Mouse (Mus musculus) forebrain, embryonic 14.5 days (tissue): Measurements from ENCODE around the gene Cep131. TPM values are rescaled to one million over a fixed set of nuclear protein-coding genes. Genes with fewer than 3 reads are reported as not detected.

ENCODE experiments used
- ATAC-seq: fragments of 200-750 bp; cut with Nextera tagmentation; 2 replicates; pipeline ENCODE4 v1.8.0; 2017; ENCODE audit warnings: mild to moderate bottlenecking, moderate library complexity
- DNase-seq: peaks from one replicate; pipeline ENCODE4 v3.0.0-alpha.2; 2015; ENCODE audit warnings: low spot score
- H3K27ac ChIP-seq: fragments of 300-500 bp; sonication (generic); 2 replicates; pipeline ENCODE4 v1.5.1; 2014; ENCODE audit warnings: low read depth, mild to moderate bottlenecking, control low read depth, low read length, moderate library complexity
- H3K27me3 ChIP-seq: fragments of 300-500 bp; sonication (generic); replicated peaks from 2 replicates; pipeline ENCODE4 v1.6.1; 2014; ENCODE audit warnings: low read length, control low read depth, mixed read lengths; ENCODE audit not compliant: control insufficient read depth, insufficient read depth
- H3K36me3 ChIP-seq: fragments of 300-500 bp; sonication (generic); 2 replicates; pipeline ENCODE4 v1.6.1; 2014; ENCODE audit warnings: low read length, control low read depth; ENCODE audit not compliant: control insufficient read depth, insufficient read depth
- H3K4me1 ChIP-seq: fragments of 300-500 bp; sonication (generic); 2 replicates; pipeline ENCODE4 v1.6.1; 2014; ENCODE audit warnings: antibody characterized with exemption, low read length, control low read depth; ENCODE audit not compliant: control insufficient read depth, insufficient read depth
- H3K4me2 ChIP-seq: fragments of 300-500 bp; sonication (generic); 2 replicates; pipeline ENCODE4 v1.6.1; 2014; ENCODE audit warnings: mild to moderate bottlenecking, control low read depth, low read length
- H3K4me3 ChIP-seq: fragments of 300-500 bp; sonication (generic); 2 replicates; pipeline ENCODE4 v1.5.1; 2014; ENCODE audit warnings: low read depth, low read length, control low read depth
- H3K9ac ChIP-seq: fragments of 300-500 bp; sonication (generic); 2 replicates; pipeline ENCODE4 v1.6.1; 2014; ENCODE audit warnings: mild to moderate bottlenecking, low read length, control low read depth, moderate library complexity
- H3K9me3 ChIP-seq: fragments of 300-500 bp; sonication (generic); replicated peaks from 2 replicates; pipeline ENCODE4 v1.6.1; 2016; ENCODE audit warnings: low read length, control low read depth, mixed read lengths; ENCODE audit not compliant: control insufficient read depth
- WGBS: fragments of 180-500 bp; shearing (Covaris S2); extraction: QIAGEN DNeasy Blood & Tissue Kit; methylation state at CpG from one replicate; pipeline ENCODE4 v1.1.7; 2014; 5-methylcytosine and 5-hydroxymethylcytosine counted together
- polyA plus RNA-seq: library from polyadenylated mRNA; unstranded; fragments of >200 nt; fragmentation: Nextera tagmentation; extraction: Ambion mirVana; gene quantifications from 2 replicates; pipeline ENCODE4 v1.2.1, GENCODE M21; 2014

Gene Cep131
- polyA plus RNA-seq, 1 experiment from 2014 or later, result 27.2 TPM

- DNase-seq, result peak; percentile 29
- ATAC-seq, result no peak
Observed at GRCm38 (mm10) chr11:120119936-120120541, 33.4 kb upstream of the Cep131 start.

GRCm38 (mm10) chr11:120119108-120119507, 32.5 kb upstream of the Cep131 start:
- Histone ChIP-seq H3K4me3 (no peak overlapping the region), H3K36me3 (peaks cover 49% of the 10 kb centered on the region), H3K9me3 (no peaks in the 10 kb centered on the region), H3K27ac (no peak overlapping the region), H3K27me3 (no peaks in the 10 kb centered on the region), H3K9ac (no peak overlapping the region), H3K4me2 (no peak overlapping the region), H3K4me1 (peaks cover 6% of the 10 kb centered on the region; the same call in 1 of the 2 replicates)
- 92% methylated on average over 7 of the region's 7 CpGs for WGBS
- DNase-seq (no peak), ATAC-seq (no peak)

More at GRCm38 (mm10) chr11:120119936-120120541, 33.4 kb upstream of the Cep131 start:
- H3K4me2 ChIP-seq, result no peak overlapping the region
- peaks cover 6% of the 10 kb centered on the region; the same call in 1 of the 2 replicates for H3K4me1 ChIP-seq
- 84% methylated on average over 10 of the region's 10 CpGs for WGBS
- H3K36me3 ChIP-seq, result peaks cover 50% of the 10 kb centered on the region
- H3K27me3 ChIP-seq, result no peaks in the 10 kb centered on the region
- no peak overlapping the region for H3K27ac ChIP-seq
- H3K9me3 ChIP-seq, result no peaks in the 10 kb centered on the region
- H3K9ac ChIP-seq, result no peak overlapping the region
- H3K4me3 ChIP-seq, result no peak overlapping the region

GRCm38 (mm10) chr11:120117626-120118025, 31.0 kb upstream of the Cep131 start:
- Histone ChIP-seq H3K27me3 (no peaks in the 10 kb centered on the region), H3K9me3 (no peaks in the 10 kb centered on the region), H3K27ac (no peak overlapping the region), H3K9ac (no peak overlapping the region), H3K4me1 (peaks cover 6% of the 10 kb centered on the region; the same call in 1 of the 2 replicates), H3K4me2 (no peak overlapping the region), H3K36me3 (peaks cover 43% of the 10 kb centered on the region), H3K4me3 (no peak overlapping the region)
- WGBS, result 84% methylated on average over 2 of the region's 2 CpGs
- ATAC-seq (no peak), DNase-seq (no peak)

GRCm38 (mm10) chr11:120114488-120115215, 28.0 kb upstream of the Cep131 start:
- WGBS, result 95% methylated on average over 21 of the region's 21 CpGs
- no peak overlapping the region for H3K4me3 ChIP-seq
- no peak overlapping the region for H3K4me2 ChIP-seq
- DNase-seq, result no peak
- no peaks in the 10 kb centered on the region for H3K9me3 ChIP-seq
- H3K9ac ChIP-seq, result no peak overlapping the region
- H3K36me3 ChIP-seq, result peaks cover 45% of the 10 kb centered on the region
- no peak overlapping the region for H3K27ac ChIP-seq
- H3K27me3 ChIP-seq, result no peaks in the 10 kb centered on the region
- no peak for ATAC-seq
- H3K4me1 ChIP-seq, result no peaks in the 10 kb centered on the region

GRCm38 (mm10) chr11:120112136-120112535, 25.5 kb upstream of the Cep131 start:
- H3K9ac ChIP-seq, result no peak overlapping the region; the same call in 1 of the 2 replicates
- no peak for ATAC-seq
- no peaks in the 10 kb centered on the region for H3K9me3 ChIP-seq
- WGBS, result 95% methylated on average over 4 of the region's 4 CpGs
- no peaks in the 10 kb centered on the region for H3K4me1 ChIP-seq
- H3K27me3 ChIP-seq, result no peaks in the 10 kb centered on the region
- DNase-seq, result no peak
- peaks cover 43% of the 10 kb centered on the region; the same call in 1 of the 2 replicates for H3K36me3 ChIP-seq
- H3K4me3 ChIP-seq, result no peak overlapping the region
- H3K4me2 ChIP-seq, result no peak overlapping the region
- no peak overlapping the region for H3K27ac ChIP-seq

- Histone ChIP-seq H3K4me3 (no peak overlapping the region), H3K4me2 (no peak overlapping the region), H3K27me3 (no peaks in the 10 kb centered on the region), H3K9me3 (no peaks in the 10 kb centered on the region), H3K36me3 (peaks cover 46% of the 10 kb centered on the region), H3K27ac (no peak overlapping the region), H3K4me1 (no peaks in the 10 kb centered on the region), H3K9ac (0 out of 2 replicates have a peak overlapping the region, but pooled peaks have one; percentile 2)
- peak; percentile 48 for ATAC-seq
- peak; percentile 85 for DNase-seq
- 5% methylated on average over 2 of the region's 2 CpGs for WGBS
Observed at GRCm38 (mm10) chr11:120111033-120111432, 24.4 kb upstream of the Cep131 start.

GRCm38 (mm10) chr11:120110554-120110953, 23.9 kb upstream of the Cep131 start:
- Histone ChIP-seq H3K27me3 (no peaks in the 10 kb centered on the region), H3K4me3 (no peak overlapping the region), H3K4me2 (no peak overlapping the region), H3K9ac (0 out of 2 replicates have a peak overlapping the region, but pooled peaks have one; percentile 2), H3K4me1 (no peaks in the 10 kb centered on the region), H3K9me3 (no peaks in the 10 kb centered on the region), H3K27ac (no peak overlapping the region), H3K36me3 (peaks cover 50% of the 10 kb centered on the region)
- no peak for DNase-seq
- 74% methylated on average over 7 of the region's 7 CpGs for WGBS
- ATAC-seq, result peak; percentile 32; the same call in 1 of the 2 replicates

GRCm38 (mm10) chr11:120109558-120110210, 23.1 kb upstream of the Cep131 start:
- 63% methylated on average over 14 of the region's 14 CpGs for WGBS
- H3K36me3 ChIP-seq, result peaks cover 53% of the 10 kb centered on the region

More at GRCm38 (mm10) chr11:120109558-120110210, 23.1 kb upstream of the Cep131 start:
- DNase-seq, result no peak
- Histone ChIP-seq H3K27me3 (no peaks in the 10 kb centered on the region), H3K4me3 (no peak overlapping the region), H3K27ac (no peak overlapping the region), H3K4me2 (no peak overlapping the region), H3K9me3 (no peaks in the 10 kb centered on the region), H3K4me1 (no peaks in the 10 kb centered on the region), H3K9ac (no peak overlapping the region)
- no peak for ATAC-seq
